Comparison of ENCODE assay signal across 8 mouse cellular contexts in genomic region chr13:69485326-69485725, GRCm38 (mm10). TPM values are rescaled to one million over a fixed set of nuclear protein-coding genes. Genes with fewer than 3 reads are reported as not detected.
DNase-seq lines count a peak whose midpoint lies in the region; ATAC-seq and TF ChIP-seq lines count a peak whose summit lies in the region.

No protein-coding gene starts in this region.

- in situ Hi-C loops in CH12.LX (cut with MboI; ENCODE audit: low pct_ligation_motif_present, low pct_unique_long_range_greater_than_20kb, low sequenced_read_pairs) = no loop called here

- TF ChIP-seq RAD21 in CH12.LX (IDR thresholded peaks at IDR 0.05; ENCODE audit: low read depth, low read length) = peak; percentile 63

- 0 out of 2 replicates have a peak, but pooled peaks have one; percentile 6 for TF ChIP-seq EP300 in heart, adult 2 months (IDR thresholded peaks at IDR 0.05; ENCODE audit: insufficient read depth, low read depth, low read length)
- no peak for TF ChIP-seq EP300 in CH12.LX (IDR thresholded peaks at IDR 0.05; ENCODE audit: low read length)

- H3K4me2 ChIP-seq in CH12.LX (ENCODE audit: insufficient read depth, low read depth, poor library complexity, severe bottlenecking) = no peak overlapping the region
- no peak overlapping the region for H3K4me2 ChIP-seq in intestine, postnatal 0 days (replicated peaks; ENCODE audit: low read depth)

- H3K4me1 ChIP-seq in heart, adult 2 months (ENCODE audit: control insufficient read depth, insufficient read depth, low read length) = peaks cover 5% of the 10 kb centered on the region
- peaks cover 0 to 12% of the 10 kb centered on the region in 2 experiments; a peak in 2 of 4 replicates for H3K4me1 ChIP-seq in CH12.LX (ENCODE audit: control insufficient read depth in 1 of 2, insufficient read depth in 2 of 2)
- H3K4me1 ChIP-seq in intestine, postnatal 0 days (replicated peaks; ENCODE audit: control insufficient read depth, insufficient read depth, low read length) = peaks cover 7% of the 10 kb centered on the region

- intact Hi-C loops in heart, adult 2 months (cut with DNase I) = loop anchor here (5.0 to 10.0 kb wide), 2 partner anchors 103 to 901 kb away; partner anchors contain the start of genes Fastkd3 and Mtrr

- no peak overlapping the region for H3K4me3 ChIP-seq in heart, adult 2 months
- no peak overlapping the region for H3K4me3 ChIP-seq in CH12.LX (replicated peaks in 1 of 3; ENCODE audit: low read depth in 2 of 3, low read length in 2 of 3, poor library complexity in 1 of 3)
- H3K4me3 ChIP-seq in intestine, postnatal 0 days (ENCODE audit: low read depth, low read length) = no peak overlapping the region

- no peaks in the 10 kb centered on the region for H3K9me3 ChIP-seq in CH12.LX (replicated peaks; ENCODE audit: low read length)
- H3K9me3 ChIP-seq in intestine, postnatal 0 days (ENCODE audit: control insufficient read depth) = no peaks in the 10 kb centered on the region

- WGBS in heart, adult 2 months = 13% methylated on average over 6 of the region's 6 CpGs
- WGBS in intestine, postnatal 0 days = 14% methylated on average over 6 of the region's 6 CpGs

- H3K79me2 ChIP-seq in heart, adult 2 months (replicated peaks; ENCODE audit: control insufficient read depth, insufficient read depth, low read length) = no peaks in the 10 kb centered on the region
- no peaks in the 10 kb centered on the region for H3K79me2 ChIP-seq in CH12.LX (replicated peaks; ENCODE audit: control insufficient read depth, extremely low read depth, insufficient read depth, poor library complexity, severe bottlenecking)

- no peak for ATAC-seq in intestine, postnatal 0 days
- ATAC-seq in activated CD4-positive, CD25-positive, alpha-beta regulatory T cell, adult 4 months = no peak

- no peak overlapping the region for H3K27ac ChIP-seq in heart, adult 2 months
- H3K27ac ChIP-seq in CH12.LX (ENCODE audit: insufficient read depth, low read depth) = no peak overlapping the region
- no peak overlapping the region for H3K27ac ChIP-seq in intestine, postnatal 0 days (ENCODE audit: low read depth, low read length)

- DNase-seq in heart, adult 2 months = no peak
- no peak for DNase-seq in heart, adult 9 months (ENCODE audit: low spot score in 2 of 2)
- DNase-seq in CH12.LX (ENCODE audit: extremely low read depth) = peak; percentile 46
- peak; percentile 65 for DNase-seq in brain, adult 2 months (ENCODE audit: low read depth, low spot score)
- peak; percentile 72 for DNase-seq in retina, postnatal 1 day
- DNase-seq in spleen, adult 18-20 months = no peak

- no peaks in the 10 kb centered on the region; the same call in none of the 2 replicates for H3K27me3 ChIP-seq in heart, adult 2 months (ENCODE audit: control insufficient read depth, insufficient read depth, low read length)
- peaks cover 2% of the 10 kb centered on the region for H3K27me3 ChIP-seq in CH12.LX (replicated peaks)
- peaks cover 48% of the 10 kb centered on the region for H3K27me3 ChIP-seq in intestine, postnatal 0 days (replicated peaks; ENCODE audit: control insufficient read depth, insufficient read depth, low read length)

- peak; percentile 83 for TF ChIP-seq CTCF in heart, adult 2 months (IDR thresholded peaks at IDR 0.05)
- peak; percentile 40 to 72; a peak in 3 of 4 replicates for TF ChIP-seq CTCF in CH12.LX (conservative IDR thresholded peaks at IDR 0.05 in 1 of 2, IDR thresholded peaks at IDR 0.05 in 1 of 2; ENCODE audit: low read depth in 2 of 2, low read length in 2 of 2)
- peak; percentile 75 for TF ChIP-seq CTCF in intestine, postnatal 0 days (IDR thresholded peaks at IDR 0.05; ENCODE audit: low read depth)

- dilution Hi-C loops in CH12.LX (cut with MboI; ENCODE audit: extremely low pct_ligation_motif_present, extremely low pct_unique_long_range_greater_than_20kb, low sequenced_read_pairs) = no loop called here

- H3K36me3 ChIP-seq in heart, adult 2 months (ENCODE audit: control insufficient read depth, insufficient read depth, low read length) = no peaks in the 10 kb centered on the region
- no peaks in the 10 kb centered on the region for H3K36me3 ChIP-seq in CH12.LX (replicated peaks in 1 of 2; ENCODE audit: control insufficient read depth in 1 of 2, insufficient read depth in 1 of 2, low read length in 1 of 2)
- H3K36me3 ChIP-seq in intestine, postnatal 0 days (ENCODE audit: control insufficient read depth, insufficient read depth) = no peaks in the 10 kb centered on the region

- H3K9ac ChIP-seq in heart, adult 2 months (ENCODE audit: low read depth, low read length) = no peak overlapping the region
- H3K9ac ChIP-seq in CH12.LX (ENCODE audit: insufficient read depth, low read depth) = no peak overlapping the region
- no peak overlapping the region for H3K9ac ChIP-seq in intestine, postnatal 0 days (ENCODE audit: low read depth, low read length)

- TF ChIP-seq POLR2A in heart, adult 2 months (IDR thresholded peaks at IDR 0.05; ENCODE audit: insufficient read depth, low read depth, low read length) = no peak
- no peak for TF ChIP-seq POLR2A in CH12.LX (IDR thresholded peaks at IDR 0.05; ENCODE audit: low read depth, low read length)

TF ChIP-seq in CH12.LX, 34 proteins besides CTCF, POLR2A, EP300 and RAD21:
- TF ChIP-seq SMC3 (IDR thresholded peaks at IDR 0.05; ENCODE audit: low read depth, low read length) (peak; percentile 52), USF1 (IDR thresholded peaks at IDR 0.05; ENCODE audit: low read depth, low read length) (no peak)

RNA-seq across cellular contexts. Expression of gene Nsun2, which starts 48.2 kb away (rescaled TPM):
- total RNA-seq in heart, adult 2 months (2021) = 10 to 100 TPM; 40.4 to 47.9 TPM
- polyA plus RNA-seq in heart, adult 2 months (2012; rRNA removed) = 29.3 and 53.3 TPM in 2 replicates
- total RNA-seq in CH12.LX (2012; rRNA removed) (178 and 236 TPM in 2 replicates), CH12.LX (2014; rRNA removed) (273 and 279 TPM in 2 replicates)
- 292 and 310 TPM in 2 replicates for polyA plus RNA-seq in CH12.LX (2012; ENCODE audit: insufficient read length, low read depth)
- 35.0 and 38.8 TPM in 2 replicates for polyA plus RNA-seq in intestine, postnatal 0 days (2015; fragmentation: Nextera tagmentation; extraction: Ambion mirVana)
- 10 to 100 TPM; 35.8 to 36.9 TPM for polyA plus RNA-seq in activated CD4-positive, CD25-positive, alpha-beta regulatory T cell, adult 4 months (2017; shearing (Covaris generic))

RNA-seq across cellular contexts. Expression of gene Tent4a, which starts 49.1 kb away (rescaled TPM):
- total RNA-seq in heart, adult 2 months (2021) = 10 to 100 TPM; 11.0 to 12.7 TPM
- polyA plus RNA-seq in heart, adult 2 months (2012; rRNA removed) = 8.1 and 8.9 TPM in 2 replicates
- total RNA-seq in CH12.LX (2012; rRNA removed) = 5.7 and 6.2 TPM in 2 replicates
- total RNA-seq in CH12.LX (2014; rRNA removed) = 2.9 and 3.6 TPM in 2 replicates
- polyA plus RNA-seq in CH12.LX (2012; ENCODE audit: insufficient read length, low read depth) = 7.3 and 8.8 TPM in 2 replicates
- polyA plus RNA-seq in intestine, postnatal 0 days (2015; fragmentation: Nextera tagmentation; extraction: Ambion mirVana) = 2.3 and 2.7 TPM in 2 replicates
- 1 to 10 TPM; 4.4 to 4.5 TPM for polyA plus RNA-seq in activated CD4-positive, CD25-positive, alpha-beta regulatory T cell, adult 4 months (2017; shearing (Covaris generic))

Comparison
In these comparisons a context has a peak if more than half of its experiments do, and no peak if none do; other contexts are left out.
1. DNase-seq: peak in CH12.LX (single experiment), brain, adult 2 months (single experiment) and retina, postnatal 1 day (single experiment); none in heart, adult 2 months (0 of 2), heart, adult 9 months (0 of 2) and spleen, adult 18-20 months (0 of 2).
2. Peak in every context shown above with its lines, with median percentiles within 50 percentile points of each other: CTCF ChIP-seq.